Mouse (Mus musculus) kidney, postnatal 10 days (tissue): ENCODE data around the gene Nrxn1.
"Not testable (repeated sequence)": the region's sequence is repeated elsewhere in the genome, so short reads cannot be mapped to it uniquely, and the experiment has no call there.

Experiments used
- DNase-seq: peaks from one replicate; pipeline ENCODE4 v3.0.0; 2021; ENCODE audit warnings: mixed read lengths

The Nrxn1 gene

GRCm38 (mm10) chr17:90238517-90238916 lies 854.4 kb downstream of the Nrxn1 start:
- no peak for DNase-seq

GRCm38 (mm10) chr17:90235674-90236073 lies 857.2 kb downstream of the Nrxn1 start:
- DNase-seq = not testable (repeated sequence)

- DNase-seq = no peak
These were observed 858.1 kb downstream of the Nrxn1 start for GRCm38 (mm10) chr17:90234806-90235205.

GRCm38 (mm10) chr17:90208547-90208946 lies 884.3 kb downstream of the Nrxn1 start:
- DNase-seq = no peak

- no peak for DNase-seq
These were observed 885.3 kb downstream of the Nrxn1 start for GRCm38 (mm10) chr17:90207617-90208016.

- DNase-seq = no peak
These were observed 888.9 kb downstream of the Nrxn1 start for GRCm38 (mm10) chr17:90203993-90204392.

- no peak for DNase-seq
These were observed 890.1 kb downstream of the Nrxn1 start for GRCm38 (mm10) chr17:90202785-90203184.

- no peak for DNase-seq
These were observed 896.1 kb downstream of the Nrxn1 start for GRCm38 (mm10) chr17:90196772-90197171.

- peak; percentile 50 for DNase-seq
These were observed 951.3 kb downstream of the Nrxn1 start for GRCm38 (mm10) chr17:90141602-90142001.

- DNase-seq = no peak
These were observed 962.0 kb downstream of the Nrxn1 start for GRCm38 (mm10) chr17:90130836-90131235.

GRCm38 (mm10) chr17:90129183-90129582 lies 963.7 kb downstream of the Nrxn1 start:
- no peak for DNase-seq

- no peak for DNase-seq
These were observed 965.3 kb downstream of the Nrxn1 start for GRCm38 (mm10) chr17:90127561-90127960.

GRCm38 (mm10) chr17:90122796-90123481 lies 969.9 kb downstream of the Nrxn1 start:
- DNase-seq = no peak

GRCm38 (mm10) chr17:90116241-90116640 lies 976.6 kb downstream of the Nrxn1 start:
- DNase-seq = no peak

- DNase-seq = no peak
These were observed 997.9 kb downstream of the Nrxn1 start for GRCm38 (mm10) chr17:90094999-90095398.

GRCm38 (mm10) chr17:90088314-90088650 lies 1004.6 kb downstream of the Nrxn1 start:
- DNase-seq = peak; percentile 73

GRCm38 (mm10) chr17:90087616-90088313 lies 1005.1 kb downstream of the Nrxn1 start:
- DNase-seq = no peak

- no peak for DNase-seq
These were observed 1006.0 kb downstream of the Nrxn1 start for GRCm38 (mm10) chr17:90086826-90087225.

GRCm38 (mm10) chr17:90079003-90079402 lies 1013.9 kb downstream of the Nrxn1 start:
- DNase-seq = no peak

GRCm38 (mm10) chr17:90078488-90078887 lies 1014.4 kb downstream of the Nrxn1 start:
- no peak for DNase-seq

GRCm38 (mm10) chr17:90062866-90063265 lies 1030.0 kb downstream of the Nrxn1 start:
- peak; percentile 9 for DNase-seq

GRCm38 (mm10) chr17:90060872-90061271 lies 1032.0 kb downstream of the Nrxn1 start:
- no peak for DNase-seq

- DNase-seq = no peak
These were observed 1032.7 kb downstream of the Nrxn1 start for GRCm38 (mm10) chr17:90060168-90060567.

GRCm38 (mm10) chr17:90059320-90060111 lies 1033.4 kb downstream of the Nrxn1 start:
- DNase-seq = no peak
